Comparison of ENCODE assay signal across 19 mouse cellular contexts in the genomic region with DNA sequence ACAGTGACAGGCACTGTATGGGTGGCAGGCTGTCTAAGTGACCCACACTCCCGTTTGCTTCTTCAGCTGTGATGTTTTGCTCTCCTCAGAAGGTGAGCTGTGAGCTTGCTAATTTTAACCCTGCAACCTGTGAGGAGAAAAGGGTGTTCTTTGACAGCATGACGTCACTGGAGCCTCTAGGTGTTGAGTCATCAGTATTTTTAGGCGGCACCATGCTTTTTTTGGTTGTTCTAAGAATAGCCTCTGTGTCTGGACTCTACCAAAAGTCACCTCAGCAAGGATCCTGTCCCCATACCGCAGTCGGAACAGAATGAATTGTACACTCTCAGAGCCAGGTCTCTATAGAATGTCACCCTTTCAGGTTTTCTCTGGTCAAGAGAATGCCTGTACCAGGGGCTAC. TPM values are rescaled to one million over a fixed set of nuclear protein-coding genes. Genes with fewer than 3 reads are reported as not detected.
DNase-seq lines count a peak whose midpoint lies in the region; ATAC-seq and TF ChIP-seq lines count a peak whose summit lies in the region.
"Had no signal": no experiment of that assay in that cellular context is flagged by ENCODE, and none has a peak within 500 bp of the region (broad histone marks: within the 10 kb centered on the region; RNA-seq: fewer than 3 reads in every experiment).

No protein-coding gene starts in this region.

- intact Hi-C loops in gastrocnemius, adult 2 months (cut with DNase I), result loop anchor here (5.0 kb wide), 1 partner anchor 48 kb away; no protein-coding TSS in a partner anchor

- no peak overlapping the region for H3K9ac ChIP-seq in heart, embryonic 14.5 days (ENCODE audit: low read length)
- H3K9ac ChIP-seq: forebrain, embryonic 15.5 days had no signal

- H3K27ac ChIP-seq in gastrocnemius, adult 2 months, result peak overlapping the region; percentile 46
- H3K27ac ChIP-seq in heart, embryonic 14.5 days (replicated peaks in 1 of 2; ENCODE audit: control insufficient read depth in 1 of 2, insufficient read depth in 1 of 2, low read depth in 2 of 2, low read length in 2 of 2), result peak overlapping the region; percentile 92 to 94
- H3K27ac ChIP-seq: forebrain, embryonic 15.5 days; hindbrain, postnatal 0 days had no signal

- 0 out of 2 replicates have a peak overlapping the region, but pooled peaks have one; percentile 1 for H3K4me2 ChIP-seq in heart, embryonic 14.5 days (ENCODE audit: low read length)
- H3K4me2 ChIP-seq: forebrain, embryonic 15.5 days had no signal

- H3K27me3 ChIP-seq in heart, embryonic 14.5 days (ENCODE audit: control insufficient read depth, insufficient read depth, low read length), result no peaks in the 10 kb centered on the region
- H3K27me3 ChIP-seq: forebrain, embryonic 15.5 days; megakaryocyte, embryonic 14.5 days had no signal

- no peaks in the 10 kb centered on the region for H3K36me3 ChIP-seq in heart, embryonic 14.5 days (ENCODE audit: control insufficient read depth, insufficient read depth, low read length)
- H3K36me3 ChIP-seq: forebrain, embryonic 15.5 days had no signal

- H3K4me1 ChIP-seq in heart, embryonic 14.5 days (ENCODE audit: control insufficient read depth in 2 of 2, insufficient read depth in 2 of 2, low read length in 2 of 2), result peaks cover 9 to 20% of the 10 kb centered on the region in 2 experiments
- H3K4me1 ChIP-seq: forebrain, embryonic 15.5 days; megakaryocyte, embryonic 14.5 days had no signal

- no peak for TF ChIP-seq CTCF in gastrocnemius, adult 2 months (IDR thresholded peaks at IDR 0.05)

- 30% methylated on average over 5 of the region's 5 CpGs for WGBS in heart, embryonic 14.5 days

- no peak overlapping the region for H3K4me3 ChIP-seq in gastrocnemius, adult 2 months
- no peak overlapping the region for H3K4me3 ChIP-seq in heart, embryonic 14.5 days (ENCODE audit: control insufficient read depth in 1 of 2, insufficient read depth in 1 of 2, low read depth in 1 of 2, low read length in 2 of 2)
- H3K4me3 ChIP-seq: forebrain, embryonic 15.5 days; megakaryocyte, embryonic 14.5 days had no signal

- peak; percentile 71; the same call in 1 of the 2 replicates for ATAC-seq in heart, embryonic 14.5 days (ENCODE audit: insufficient number of reproducible peaks, insufficient read depth, low FRiP score, low read depth)
- ATAC-seq: CD4-positive, CD25-positive, alpha-beta regulatory T cell, adult 4 months; forebrain, embryonic 15.5 days; hindbrain, postnatal 0 days; midbrain, embryonic 16.5 days had no signal

- no peak for DNase-seq in gastrocnemius, adult 2 months
- no peak for DNase-seq in gastrocnemius, postnatal 10 days
- peak; percentile 60 to 81 for DNase-seq in heart, adult 18-20 months
- DNase-seq in telencephalon, adult 2 months (ENCODE audit: low read depth, low spot score), result peak; percentile 34
- DNase-seq in left cerebral cortex, adult 11 months (ENCODE audit: low spot score), result no peak
- DNase-seq in adrenal gland, adult 8-10 months, result no peak
- DNase-seq: adrenal gland, postnatal 14 days; kidney, adult 2 months; kidney, postnatal 25 days; lung, postnatal 14 days; thymus, postnatal 14 days had no signal

- H3K9me3 ChIP-seq in heart, embryonic 14.5 days (ENCODE audit: control insufficient read depth, low read length), result no peaks in the 10 kb centered on the region; the same call in 1 of the 2 replicates
- H3K9me3 ChIP-seq: forebrain, embryonic 15.5 days; megakaryocyte, embryonic 14.5 days had no signal

RNA-seq across cellular contexts. Expression of gene Rcan2, which starts 54.0 kb away (rescaled TPM):
- 10 to 100 TPM; 40.3 to 80.7 TPM for total RNA-seq in gastrocnemius, adult 2 months (2021)
- total RNA-seq in gastrocnemius, postnatal 10 days (2021), result 10 to 100 TPM; 18.4 to 22.3 TPM
- 100 to 1,000 TPM; 369 to 400 TPM for total RNA-seq in heart, adult 18-20 months (2021)
- 53.3 and 57.7 TPM in 2 replicates for polyA plus RNA-seq in heart, embryonic 14.5 days (2014; fragmentation: Nextera tagmentation; extraction: Ambion mirVana)
- total RNA-seq in adrenal gland, adult 8-10 months (2022), result 1 to 10 TPM; 7.2 to 8.7 (median 7.9) TPM
- total RNA-seq: hematopoietic stem cell, adult 5-6 weeks; MEL had no signal
- polyA plus RNA-seq: CD4-positive, CD25-positive, alpha-beta regulatory T cell, adult 4 months had no signal

Comparison
In these comparisons a context has a peak if more than half of its experiments do, and no peak if none do; other contexts are left out.
1. DNase-seq: peak in heart, adult 18-20 months (2 of 2) and telencephalon, adult 2 months (single experiment); none in gastrocnemius, adult 2 months (single experiment), gastrocnemius, postnatal 10 days (single experiment), left cerebral cortex, adult 11 months (single experiment) and adrenal gland, adult 8-10 months (single experiment).
2. RNA of gene Rcan2, which starts 54.0 kb away (total RNA-seq): 369 to 400 TPM in heart, adult 18-20 months; 40.3 to 80.7 TPM in gastrocnemius, adult 2 months, 18.4 to 22.3 TPM in gastrocnemius, postnatal 10 days and 7.2 to 8.7 TPM in adrenal gland, adult 8-10 months; every median in the first group is over 4 times any median in the second.